Mouse (Mus musculus): ENCODE data around the gene Etnk1.

DNA sequence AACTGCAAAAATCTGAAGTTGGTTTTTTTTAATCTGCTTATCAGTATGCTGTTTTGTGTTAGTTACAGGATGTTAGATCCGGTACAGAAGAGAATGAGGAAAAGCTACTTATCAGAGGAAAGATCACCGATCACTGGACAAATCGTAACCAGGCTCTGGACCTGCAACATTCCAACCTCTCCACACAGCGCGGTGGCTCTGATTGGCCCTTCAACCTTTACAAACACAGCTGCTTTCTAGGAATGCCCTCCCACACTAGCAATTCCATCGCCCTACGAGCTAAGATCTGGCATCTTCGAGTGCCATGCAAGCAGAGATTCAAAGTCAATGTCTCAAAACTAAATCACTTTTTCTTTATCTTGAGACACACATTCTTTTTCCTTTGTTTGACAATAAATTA, 9.6 kb upstream of the Etnk1 start:
- TF ChIP-seq POLR2A (IDR thresholded peaks at IDR 0.05; ENCODE audit: low read depth, low read length): no peak
- TF ChIP-seq CTCF (IDR thresholded peaks at IDR 0.05; ENCODE audit: extremely low read depth, insufficient read depth, insufficient read length, insufficient replicate concordance): no peak
